ENCODE assay signal across 8 mouse cellular contexts in genomic region chr10:81482533-81482889, GRCm38 (mm10). TPM values are rescaled to one million over a fixed set of nuclear protein-coding genes. Genes with fewer than 3 reads are reported as not detected.
DNase-seq lines count a peak whose midpoint lies in the region; ATAC-seq and TF ChIP-seq lines count a peak whose summit lies in the region.

Gene Celf5 (minus strand): TSS chr10:81482709.

- H3K9me3 ChIP-seq in forebrain, embryonic 12.5 days = no peaks in the 10 kb centered on the region
- H3K9me3 ChIP-seq in hindbrain, postnatal 0 days (ENCODE audit: low read length) = no peaks in the 10 kb centered on the region
- no peaks in the 10 kb centered on the region for H3K9me3 ChIP-seq in limb, embryonic 13.5 days
- no peaks in the 10 kb centered on the region for H3K9me3 ChIP-seq in midbrain, embryonic 12.5 days
- no peaks in the 10 kb centered on the region for H3K9me3 ChIP-seq in stomach, embryonic 15.5 days

- peak; percentile 90 for TF ChIP-seq CTCF in brain, embryonic 14.5 days (IDR thresholded peaks at IDR 0.05; ENCODE audit: borderline replicate concordance, extremely low read depth, insufficient read depth, insufficient read length)
- peak; percentile 59 for TF ChIP-seq CTCF in hindbrain, postnatal 0 days (IDR thresholded peaks at IDR 0.05; ENCODE audit: low read depth)

- H3K4me2 ChIP-seq in forebrain, embryonic 12.5 days = peak within 1 kb of the TSS; percentile 65
- peak within 1 kb of the TSS; percentile 66 for H3K4me2 ChIP-seq in hindbrain, postnatal 0 days (ENCODE audit: low read depth, low read length)
- H3K4me2 ChIP-seq in limb, embryonic 13.5 days (replicated peaks) = peak within 1 kb of the TSS; percentile 83
- peak within 1 kb of the TSS; percentile 63 for H3K4me2 ChIP-seq in midbrain, embryonic 12.5 days (replicated peaks)
- H3K4me2 ChIP-seq in stomach, embryonic 15.5 days = peak within 1 kb of the TSS; percentile 94

- peak within 1 kb of the TSS; percentile 79 for H3K9ac ChIP-seq in forebrain, embryonic 12.5 days
- peak within 1 kb of the TSS; percentile 83 for H3K9ac ChIP-seq in hindbrain, postnatal 0 days (replicated peaks; ENCODE audit: low read length)
- H3K9ac ChIP-seq in limb, embryonic 13.5 days = peak within 1 kb of the TSS; percentile 65
- H3K9ac ChIP-seq in midbrain, embryonic 12.5 days (replicated peaks) = peak within 1 kb of the TSS; percentile 83
- H3K9ac ChIP-seq in stomach, embryonic 15.5 days = no peak within 1 kb of the TSS

- peak; percentile 54 for DNase-seq in ovary, postnatal 36 days (ENCODE audit: low spot score)
- no peak for DNase-seq in ovary, postnatal 10 days (ENCODE audit: low spot score)
- peak; percentile 76 for DNase-seq in brain, embryonic 14.5 days (ENCODE audit: low read depth)
- peak; percentile 82 for DNase-seq in hindbrain, postnatal 0 days (ENCODE audit: low spot score)

- H3K4me1 ChIP-seq in forebrain, embryonic 12.5 days = peaks cover 42% of the 10 kb centered on the region
- 0 out of 2 replicates have a peak, but pooled peaks cover 5% of the 10 kb centered on the region for H3K4me1 ChIP-seq in hindbrain, postnatal 0 days (ENCODE audit: insufficient read depth, low read length)
- H3K4me1 ChIP-seq in limb, embryonic 13.5 days = 0 out of 2 replicates have a peak, but pooled peaks cover 6% of the 10 kb centered on the region
- H3K4me1 ChIP-seq in midbrain, embryonic 12.5 days = peaks cover 46% of the 10 kb centered on the region
- H3K4me1 ChIP-seq in stomach, embryonic 15.5 days = peaks cover 8% of the 10 kb centered on the region; the same call in 1 of the 2 replicates

- peak within 1 kb of the TSS; percentile 70 for H3K27ac ChIP-seq in forebrain, embryonic 12.5 days
- peak within 1 kb of the TSS; percentile 85 for H3K27ac ChIP-seq in hindbrain, postnatal 0 days
- H3K27ac ChIP-seq in limb, embryonic 13.5 days = no peak within 1 kb of the TSS
- H3K27ac ChIP-seq in midbrain, embryonic 12.5 days (replicated peaks) = peak within 1 kb of the TSS; percentile 73
- H3K27ac ChIP-seq in stomach, embryonic 15.5 days = no peak within 1 kb of the TSS

- TF ChIP-seq POLR2A in brain, embryonic 14.5 days (IDR thresholded peaks at IDR 0.05; ENCODE audit: borderline replicate concordance, extremely low read depth, insufficient read depth, insufficient read length, poor library complexity, severe bottlenecking) = peak; percentile 84

- peak; percentile 65 for ATAC-seq in forebrain, embryonic 12.5 days (ENCODE audit: low FRiP score)
- peak; percentile 66 for ATAC-seq in hindbrain, postnatal 0 days
- peak; percentile 33; the same call in 1 of the 2 replicates for ATAC-seq in limb, embryonic 13.5 days (ENCODE audit: low FRiP score, low read depth)
- peak; percentile 63 for ATAC-seq in midbrain, embryonic 12.5 days (ENCODE audit: low FRiP score, low read depth)
- no peak for ATAC-seq in stomach, embryonic 15.5 days (ENCODE audit: insufficient read depth, low FRiP score, low read depth)

- peaks cover 38% of the 10 kb centered on the region for H3K27me3 ChIP-seq in forebrain, embryonic 12.5 days
- H3K27me3 ChIP-seq in hindbrain, postnatal 0 days (ENCODE audit: insufficient read depth, low read length) = no peaks in the 10 kb centered on the region
- peaks cover 49% of the 10 kb centered on the region for H3K27me3 ChIP-seq in limb, embryonic 13.5 days
- H3K27me3 ChIP-seq in midbrain, embryonic 12.5 days = peaks cover 46% of the 10 kb centered on the region
- H3K27me3 ChIP-seq in stomach, embryonic 15.5 days (replicated peaks) = peaks cover 20% of the 10 kb centered on the region

- H3K36me3 ChIP-seq in forebrain, embryonic 12.5 days (replicated peaks) = peaks cover 16% of the 10 kb centered on the region
- peaks cover 7% of the 10 kb centered on the region for H3K36me3 ChIP-seq in hindbrain, postnatal 0 days (ENCODE audit: insufficient read depth, low read length)
- peaks cover 17% of the 10 kb centered on the region for H3K36me3 ChIP-seq in limb, embryonic 13.5 days
- peaks cover 14% of the 10 kb centered on the region for H3K36me3 ChIP-seq in midbrain, embryonic 12.5 days
- H3K36me3 ChIP-seq in stomach, embryonic 15.5 days = peaks cover 7% of the 10 kb centered on the region; the same call in 1 of the 2 replicates

- 0% methylated on average over 36 of the region's 36 CpGs for WGBS in forebrain, embryonic 12.5 days
- WGBS in hindbrain, postnatal 0 days = under 1% methylated on average over 32 of the region's 36 CpGs
- whole genome bisulfite sequencing in limb, embryonic 13.5 days = under 1% methylated on average over 35 of the region's 36 CpGs
- 1% methylated on average over 35 of the region's 36 CpGs for WGBS in midbrain, embryonic 12.5 days
- WGBS in stomach, embryonic 15.5 days = under 1% methylated on average over 36 of the region's 36 CpGs

- H3K4me3 ChIP-seq in forebrain, embryonic 12.5 days (replicated peaks) = peak within 1 kb of the TSS; percentile 62
- peak within 1 kb of the TSS; percentile 62 for H3K4me3 ChIP-seq in hindbrain, postnatal 0 days (ENCODE audit: low read length)
- peak within 1 kb of the TSS; percentile 51 for H3K4me3 ChIP-seq in limb, embryonic 13.5 days
- peak within 1 kb of the TSS; percentile 62 for H3K4me3 ChIP-seq in midbrain, embryonic 12.5 days
- peak within 1 kb of the TSS; percentile 48 for H3K4me3 ChIP-seq in stomach, embryonic 15.5 days (replicated peaks)

RNA-seq across cellular contexts. Expression of gene Celf5, which starts in this region (rescaled TPM):
- 396 and 427 TPM in 2 replicates for polyA plus RNA-seq in brain, embryonic 14.5 days (2012; rRNA removed)
- polyA plus RNA-seq in forebrain, embryonic 12.5 days (2016; fragmentation: Nextera tagmentation; extraction: Ambion mirVana) = 37.1 and 42.4 TPM in 2 replicates
- 93.9 and 128 TPM in 2 replicates for total RNA-seq in hindbrain, postnatal 0 days (2014; rRNA removed)
- polyA plus RNA-seq in hindbrain, postnatal 0 days (2015; fragmentation: Nextera tagmentation; extraction: Ambion mirVana) = 40.1 and 43.2 TPM in 2 replicates
- polyA plus RNA-seq in limb, embryonic 13.5 days (2015; fragmentation: Nextera tagmentation; extraction: Ambion mirVana) = 1.6 TPM in 2 replicates
- polyA plus RNA-seq in midbrain, embryonic 12.5 days (2016; fragmentation: Nextera tagmentation; extraction: Ambion mirVana) = 37.1 and 44.4 TPM in 2 replicates
- polyA plus RNA-seq in stomach, embryonic 15.5 days (2015; fragmentation: Nextera tagmentation; extraction: Ambion mirVana) = 1.7 and 1.8 TPM in 2 replicates

Comparison
In these comparisons a context has a peak if more than half of its experiments do, and no peak if none do; other contexts are left out.
1. RNA of gene Celf5 (polyA plus RNA-seq): 396 to 427 TPM in brain, embryonic 14.5 days, 40.1 to 43.2 TPM in hindbrain, postnatal 0 days, 37.1 to 42.4 TPM in forebrain, embryonic 12.5 days and 37.1 to 44.4 TPM in midbrain, embryonic 12.5 days; 1.7 to 1.8 TPM in stomach, embryonic 15.5 days and 1.6 TPM in limb, embryonic 13.5 days; every median in the first group is over 10 times any median in the second.
2. H3K27ac ChIP-seq: peak in forebrain, embryonic 12.5 days (single experiment), hindbrain, postnatal 0 days (single experiment) and midbrain, embryonic 12.5 days (single experiment); none in limb, embryonic 13.5 days (single experiment) and stomach, embryonic 15.5 days (single experiment).
3. Peak in every context shown above with its lines, with median percentiles within 50 percentile points of each other: H3K4me2 ChIP-seq and H3K4me3 ChIP-seq.